Mouse (Mus musculus) neural tube, embryonic 11.5 days (tissue): ENCODE results near the gene Homer2. TPM values are rescaled to one million over a fixed set of nuclear protein-coding genes. Genes with fewer than 3 reads are reported as not detected.
A peak's percentile ranks its signal among the peaks of the same experiment; 100 is the strongest.

Source experiments
- ATAC-seq: fragments of 200-750 bp; cut with Nextera tagmentation; 2 replicates; pipeline ENCODE4 v1.8.0; 2017; ENCODE audit warnings: moderate number of reproducible peaks, mild to moderate bottlenecking, moderate TSS enrichment, moderate library complexity; ENCODE audit not compliant: insufficient read depth, low FRiP score, low TSS enrichment
- DNase-seq: peaks from one replicate; pipeline ENCODE4 v3.0.0-alpha.2; 2015; ENCODE audit warnings: low spot score
- H3K27ac ChIP-seq: fragments of 300-500 bp; sonication (generic); 2 replicates; pipeline ENCODE4 v1.5.1; 2014; ENCODE audit warnings: low read depth, mild to moderate bottlenecking, low read length
- H3K27me3 ChIP-seq: fragments of 300-500 bp; sonication (generic); 2 replicates; pipeline ENCODE4 v1.6.1; 2014; ENCODE audit warnings: mild to moderate bottlenecking, low read length, mixed read lengths; ENCODE audit not compliant: control insufficient read depth, insufficient read depth
- H3K36me3 ChIP-seq: fragments of 300-500 bp; sonication (generic); 2 replicates; pipeline ENCODE4 v1.6.1; 2014; ENCODE audit warnings: mild to moderate bottlenecking, low read length, moderate library complexity, mixed read lengths; ENCODE audit not compliant: control insufficient read depth, insufficient read depth
- H3K4me1 ChIP-seq: fragments of 300-500 bp; sonication (generic); 2 replicates; pipeline ENCODE4 v1.6.1; 2014; ENCODE audit warnings: low read length, mixed read lengths; ENCODE audit not compliant: control insufficient read depth, insufficient read depth
- H3K4me2 ChIP-seq: fragments of 300-500 bp; sonication (generic); 2 replicates; pipeline ENCODE4 v1.6.1; 2014; ENCODE audit warnings: low read depth, mild to moderate bottlenecking, moderate library complexity
- H3K4me3 ChIP-seq: fragments of 300-500 bp; sonication (generic); 2 replicates; pipeline ENCODE4 v1.5.1; 2014; ENCODE audit warnings: low read depth, low read length
- H3K9ac ChIP-seq: fragments of 300-500 bp; sonication (generic); 2 replicates; pipeline ENCODE4 v1.6.1; 2014; ENCODE audit warnings: mild to moderate bottlenecking, low read length
- H3K9me3 ChIP-seq: fragments of 300-500 bp; sonication (generic); 2 replicates; pipeline ENCODE4 v1.6.1; 2016; ENCODE audit warnings: low read length; ENCODE audit not compliant: control insufficient read depth
- WGBS: fragments of 180-500 bp; shearing (Covaris S2); extraction: QIAGEN DNeasy Blood & Tissue Kit; methylation state at CpG from one replicate; pipeline ENCODE4 v1.1.7; 2014; 5-methylcytosine and 5-hydroxymethylcytosine counted together
- polyA plus RNA-seq: library from polyadenylated mRNA; unstranded; fragments of >200 nt; fragmentation: Nextera tagmentation; extraction: Ambion mirVana; gene quantifications from 2 replicates; pipeline ENCODE4 v1.2.1, GENCODE M21; 2014

Gene Homer2
- polyA plus RNA-seq = 18.1 and 18.4 TPM in 2 replicates

- no peaks in the 10 kb centered on the region for H3K36me3 ChIP-seq
- ATAC-seq (no peak), DNase-seq (no peak)
- H3K4me2 ChIP-seq = peak within 1 kb of the TSS; percentile 88
- H3K27ac ChIP-seq = peak within 1 kb of the TSS; percentile 64; the same call in 1 of the 2 replicates
- H3K9ac ChIP-seq = peak within 1 kb of the TSS; percentile 72
- peak within 1 kb of the TSS; percentile 76 for H3K4me3 ChIP-seq
- H3K27me3 ChIP-seq = peaks cover 3% of the 10 kb centered on the region
- H3K4me1 ChIP-seq = peaks cover 3% of the 10 kb centered on the region; the same call in 1 of the 2 replicates
- H3K9me3 ChIP-seq = no peaks in the 10 kb centered on the region
- 75% methylated on average over 14 of the region's 14 CpGs for WGBS
These were observed at the start of gene Homer2 for GRCm38 (mm10) chr7:81707471-81708140. Homer2 (minus strand) TSS chr7:81707527.

DNA sequence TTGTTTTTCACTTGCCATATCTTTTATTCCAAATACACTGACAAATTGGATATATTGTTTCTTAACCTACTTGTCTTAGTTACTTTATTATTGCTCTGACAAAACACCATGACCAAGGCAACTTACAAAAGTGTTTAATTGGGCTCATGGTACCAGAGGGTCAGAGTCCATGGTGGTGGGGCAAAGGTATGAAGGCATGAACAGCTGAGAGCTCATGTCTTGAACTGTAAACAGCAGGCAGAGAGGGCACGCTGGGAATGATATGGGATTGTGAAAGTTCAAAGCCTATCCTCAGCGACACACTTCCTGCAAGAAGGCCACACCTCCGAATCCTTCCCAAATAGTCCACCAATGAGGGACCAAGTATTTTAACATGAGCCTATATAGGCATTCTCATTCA is 40.6 kb upstream of the Homer2 start:
- no peak for DNase-seq
- H3K27me3 ChIP-seq = no peaks in the 10 kb centered on the region
- no peaks in the 10 kb centered on the region for H3K9me3 ChIP-seq
- H3K4me3 ChIP-seq = no peak overlapping the region
- no peak overlapping the region for H3K27ac ChIP-seq
- WGBS = 87% methylated on average over 3 of the region's 3 CpGs
- no peaks in the 10 kb centered on the region for H3K4me1 ChIP-seq
- H3K9ac ChIP-seq = no peak overlapping the region
- ATAC-seq = no peak
- no peak overlapping the region for H3K4me2 ChIP-seq
- H3K36me3 ChIP-seq = no peaks in the 10 kb centered on the region

DNA sequence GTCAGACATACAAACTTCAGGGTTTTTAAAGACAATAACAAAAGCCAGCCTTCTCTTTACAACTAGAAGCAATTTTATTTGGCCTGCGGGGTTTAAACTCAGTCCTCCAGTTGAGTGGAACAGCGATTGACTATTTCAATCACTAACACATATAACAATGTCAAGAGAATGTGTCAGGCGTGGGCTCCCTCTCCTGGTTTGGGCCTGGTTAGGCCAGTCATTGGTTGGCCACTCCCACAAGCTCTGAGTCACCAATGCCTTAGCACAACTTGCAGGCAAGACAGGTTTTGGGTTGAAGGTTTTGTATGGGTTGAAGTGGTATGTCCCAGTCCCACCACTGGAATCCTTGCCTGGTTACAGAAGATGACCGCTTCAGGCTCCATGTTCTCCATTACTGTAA is 36.8 kb upstream of the Homer2 start:
- Histone ChIP-seq H3K9me3 (no peaks in the 10 kb centered on the region), H3K36me3 (no peaks in the 10 kb centered on the region), H3K27me3 (no peaks in the 10 kb centered on the region), H3K4me1 (no peaks in the 10 kb centered on the region), H3K4me2 (no peak overlapping the region), H3K4me3 (no peak overlapping the region), H3K27ac (no peak overlapping the region), H3K9ac (no peak overlapping the region)
- 79% methylated on average over 4 of the region's 4 CpGs for WGBS
- DNase-seq = peak; percentile 34
- no peak for ATAC-seq

DNA sequence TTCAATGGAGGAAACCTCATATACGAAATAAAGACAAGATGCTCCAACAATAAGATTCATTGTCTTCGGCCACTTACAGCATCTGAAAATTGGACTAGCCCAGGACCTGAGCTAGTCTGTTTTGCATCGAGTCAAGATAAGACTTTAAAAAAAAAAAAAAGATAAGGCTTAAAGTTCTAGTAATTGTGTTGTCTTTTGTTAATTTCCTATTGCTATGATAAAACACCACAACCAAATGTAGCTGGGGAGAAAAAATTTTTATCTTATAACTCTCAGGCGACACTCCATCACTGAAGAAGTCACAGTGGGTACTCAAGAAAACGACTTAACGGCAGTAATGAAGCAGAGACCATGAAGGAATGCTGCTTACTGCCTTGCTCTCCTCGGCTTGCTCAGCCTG is 32.7 kb upstream of the Homer2 start:
- Histone ChIP-seq H3K4me1 (no peaks in the 10 kb centered on the region), H3K9me3 (no peaks in the 10 kb centered on the region), H3K27me3 (no peaks in the 10 kb centered on the region), H3K4me3 (no peak overlapping the region), H3K4me2 (no peak overlapping the region), H3K27ac (no peak overlapping the region), H3K36me3 (no peaks in the 10 kb centered on the region), H3K9ac (no peak overlapping the region)
- ATAC-seq (no peak), DNase-seq (no peak)
- 88% methylated on average over 7 of the region's 7 CpGs for WGBS

- Histone ChIP-seq H3K27me3 (no peaks in the 10 kb centered on the region), H3K9ac (no peak overlapping the region), H3K4me1 (no peaks in the 10 kb centered on the region), H3K9me3 (no peaks in the 10 kb centered on the region), H3K4me2 (no peak overlapping the region), H3K4me3 (no peak overlapping the region), H3K27ac (no peak overlapping the region), H3K36me3 (no peaks in the 10 kb centered on the region)
- WGBS = 86% methylated on average over 8 of the region's 8 CpGs
- DNase-seq (no peak), ATAC-seq (no peak)
These were observed 31.5 kb upstream of the Homer2 start for GRCm38 (mm10) chr7:81738720-81739385.

DNA sequence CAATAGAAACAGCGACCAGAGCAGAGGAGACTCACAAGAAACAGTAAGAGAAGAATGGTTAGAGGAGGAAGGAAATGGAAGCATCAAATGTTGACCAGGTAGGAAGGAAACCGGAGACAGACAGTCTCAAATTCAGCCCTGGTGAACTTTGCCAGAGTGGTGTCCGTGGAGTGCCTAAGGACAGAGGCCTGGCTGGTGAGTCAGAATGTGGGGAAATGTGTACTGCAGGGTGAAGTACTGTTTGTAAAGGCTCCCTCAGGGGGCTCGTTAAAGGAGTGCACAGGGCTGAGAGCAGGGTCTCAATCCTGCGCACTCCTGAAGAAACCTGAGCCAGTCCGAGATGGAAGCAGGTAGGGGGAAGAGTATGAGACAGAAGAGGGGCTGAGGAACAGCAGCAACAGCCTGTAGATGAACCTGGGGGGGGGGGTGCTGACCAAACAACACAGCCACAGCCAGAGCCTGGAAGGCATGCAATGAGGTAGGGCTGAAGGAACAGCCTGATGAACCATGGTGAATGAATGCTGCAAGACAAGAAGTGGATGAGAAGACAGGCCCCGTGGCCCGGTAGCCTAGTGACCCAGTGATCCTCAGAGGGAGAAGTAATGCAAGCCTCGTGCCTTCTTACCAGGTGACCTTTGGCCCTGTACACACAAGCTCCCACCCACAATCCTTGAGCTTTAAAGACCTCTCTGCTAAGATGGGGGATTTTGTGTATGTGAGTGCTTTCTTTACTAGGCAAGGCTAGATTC is 28.1 kb upstream of the Homer2 start:
- H3K36me3 ChIP-seq = no peaks in the 10 kb centered on the region
- no peaks in the 10 kb centered on the region for H3K4me1 ChIP-seq
- H3K27me3 ChIP-seq = no peaks in the 10 kb centered on the region
- H3K4me2 ChIP-seq = no peak overlapping the region
- no peak overlapping the region for H3K27ac ChIP-seq
- no peak overlapping the region for H3K4me3 ChIP-seq
- H3K9me3 ChIP-seq = no peaks in the 10 kb centered on the region
- H3K9ac ChIP-seq = no peak overlapping the region
- ATAC-seq (no peak), DNase-seq (no peak)
- WGBS = 70% methylated on average over 9 of the region's 9 CpGs

GRCm38 (mm10) chr7:81732183-81733089 is 25.1 kb upstream of the Homer2 start:
- no peaks in the 10 kb centered on the region for H3K27me3 ChIP-seq
- H3K9ac ChIP-seq = no peak overlapping the region
- H3K4me3 ChIP-seq = no peak overlapping the region
- no peaks in the 10 kb centered on the region for H3K9me3 ChIP-seq
- no peaks in the 10 kb centered on the region for H3K4me1 ChIP-seq
- no peak for DNase-seq
- H3K27ac ChIP-seq = no peak overlapping the region
- H3K4me2 ChIP-seq = no peak overlapping the region
- ATAC-seq = no peak
- H3K36me3 ChIP-seq = no peaks in the 10 kb centered on the region
- 83% methylated on average over 12 of the region's 12 CpGs for WGBS

DNA sequence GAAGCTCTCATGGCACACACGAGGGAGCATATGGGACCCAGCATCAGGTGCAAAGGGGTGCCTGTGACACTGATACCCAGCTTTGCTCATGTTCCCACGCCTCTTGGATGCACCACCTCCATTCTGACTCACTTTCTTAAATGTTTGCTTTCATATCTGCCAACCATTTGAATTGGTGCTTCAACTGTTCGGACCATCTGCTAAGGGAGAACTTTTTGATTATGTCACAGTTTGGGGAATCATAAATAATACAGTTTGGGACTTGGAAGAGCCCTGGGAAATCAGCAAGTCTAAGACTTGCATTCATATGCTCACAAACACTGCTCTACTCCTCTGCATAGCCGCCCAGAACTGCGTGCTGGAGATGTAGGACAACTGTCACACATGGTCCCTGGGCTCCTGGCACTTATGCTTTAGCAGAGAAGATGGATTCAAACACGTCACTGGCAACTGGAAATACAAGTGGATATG is 23.9 kb upstream of the Homer2 start:
- Histone ChIP-seq H3K9ac (no peak overlapping the region), H3K4me3 (no peak overlapping the region), H3K4me2 (no peak overlapping the region), H3K4me1 (no peaks in the 10 kb centered on the region), H3K27ac (no peak overlapping the region), H3K36me3 (no peaks in the 10 kb centered on the region), H3K27me3 (no peaks in the 10 kb centered on the region), H3K9me3 (no peaks in the 10 kb centered on the region)
- DNase-seq (no peak), ATAC-seq (no peak)
- WGBS = 85% methylated on average over 6 of the region's 6 CpGs
